Mouse (Mus musculus) T-cell, adult 2 months (primary cell): ENCODE results near the gene Satb2.
"Not testable (repeated sequence)": the region's sequence is repeated elsewhere in the genome, so short reads cannot be mapped to it uniquely, and the experiment has no call there.

ENCODE experiments used
- DNase-seq: peaks from one replicate; pipeline ENCODE4 v3.0.0; 2022; ENCODE audit warnings: low spot score

Satb2 gene

GRCm38 (mm10) chr1:56833307-56833706 is 145.1 kb downstream of the Satb2 start:
- DNase-seq = no peak

- no peak for DNase-seq
These were observed 145.7 kb downstream of the Satb2 start for GRCm38 (mm10) chr1:56832738-56833137.

GRCm38 (mm10) chr1:56822735-56823134 is 155.7 kb downstream of the Satb2 start:
- no peak for DNase-seq

- no peak for DNase-seq
These were observed 156.4 kb downstream of the Satb2 start for GRCm38 (mm10) chr1:56822025-56822424.

- DNase-seq = no peak
These were observed 164.9 kb downstream of the Satb2 start for GRCm38 (mm10) chr1:56813506-56813905.

GRCm38 (mm10) chr1:56812961-56813360 is 165.5 kb downstream of the Satb2 start:
- no peak for DNase-seq

GRCm38 (mm10) chr1:56811486-56811885 is 167.0 kb downstream of the Satb2 start:
- DNase-seq = no peak

GRCm38 (mm10) chr1:56806006-56806405 is 172.4 kb downstream of the Satb2 start:
- DNase-seq = no peak

- DNase-seq = no peak
These were observed 177.8 kb downstream of the Satb2 start for GRCm38 (mm10) chr1:56800611-56801010.

- no peak for DNase-seq
These were observed 183.3 kb downstream of the Satb2 start for GRCm38 (mm10) chr1:56795016-56795608.

GRCm38 (mm10) chr1:56789641-56790040 is 188.8 kb downstream of the Satb2 start:
- DNase-seq = no peak

- DNase-seq = not testable (repeated sequence)
These were observed 196.3 kb downstream of the Satb2 start for GRCm38 (mm10) chr1:56782139-56782538.

GRCm38 (mm10) chr1:56764205-56764604 is 214.2 kb downstream of the Satb2 start:
- no peak for DNase-seq

- no peak for DNase-seq
These were observed 216.9 kb downstream of the Satb2 start for GRCm38 (mm10) chr1:56761512-56761911.

GRCm38 (mm10) chr1:56753283-56753682 is 225.2 kb downstream of the Satb2 start:
- no peak for DNase-seq

GRCm38 (mm10) chr1:56750693-56751092 is 227.8 kb downstream of the Satb2 start:
- DNase-seq = no peak

- DNase-seq = no peak
These were observed 228.7 kb downstream of the Satb2 start for GRCm38 (mm10) chr1:56749629-56750311.

GRCm38 (mm10) chr1:56748876-56749493 is 229.5 kb downstream of the Satb2 start:
- no peak for DNase-seq
